Mouse (Mus musculus): ENCODE measurements around the gene Zbed3.

GRCm38 (mm10) chr13:95319153-95319552 lies 4.3 kb upstream of the Zbed3 start:
- TF ChIP-seq CTCF (IDR thresholded peaks at IDR 0.05; ENCODE audit: borderline replicate concordance, extremely low read depth, insufficient read depth, insufficient read length) (no peak), POLR2A (IDR thresholded peaks at IDR 0.05; ENCODE audit: borderline replicate concordance, extremely low read depth, insufficient read depth, insufficient read length, poor library complexity, severe bottlenecking) (no peak)

Data from brain, embryonic 14.5 days (tissue).